Mouse (Mus musculus) layer of hippocampus, postnatal 36 days (tissue): ENCODE measurements around the gene Olfm2. TPM values are rescaled to one million over a fixed set of nuclear protein-coding genes. Genes with fewer than 3 reads are reported as not detected.

Source experiments
- DNase-seq, 2 experiments: peaks; one replicate each; pipeline ENCODE4 v3.0.0; 2022
- total RNA-seq, 2 experiments: library from RNA; stranded (reverse); gene quantifications; 2 replicates each; pipeline ENCODE4 v1.2.3; 2021

Gene Olfm2
- total RNA-seq, result 10 to 100 TPM; 36.1 to 39.1 TPM

DNA sequence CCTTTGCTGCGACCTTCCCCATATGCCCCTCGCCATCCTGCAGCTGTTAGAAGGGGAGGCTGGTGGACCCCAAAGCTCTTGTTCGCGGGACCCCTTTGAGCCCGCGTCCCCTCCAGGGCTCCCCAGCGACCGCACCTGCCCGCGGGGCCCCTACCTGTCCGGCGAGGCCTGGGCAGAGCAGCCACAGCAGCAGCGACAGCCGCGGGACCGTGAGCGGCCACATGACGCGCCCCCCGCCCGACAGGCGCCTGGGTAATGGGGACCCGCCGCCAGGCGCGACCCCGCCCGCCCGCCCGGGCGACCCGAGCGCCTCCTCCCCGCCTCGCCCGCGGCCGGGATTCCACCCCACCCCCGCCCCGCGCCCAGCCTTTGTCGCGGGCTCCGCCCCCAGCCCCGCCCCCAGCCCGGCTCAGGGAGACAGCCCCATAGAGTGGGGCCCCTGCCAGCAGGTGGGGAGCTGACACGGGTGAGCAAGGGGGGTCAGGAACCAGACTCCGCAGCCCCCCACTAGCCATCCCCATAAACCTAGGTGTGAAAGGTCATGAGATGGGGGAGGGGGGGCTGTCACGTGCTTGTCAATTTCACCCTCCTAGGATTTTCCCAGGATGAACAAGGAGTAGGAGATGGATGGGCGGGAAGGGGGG is at the start of gene Olfm2:
TSS of gene Olfm2 (minus strand) at position 333 of the 644 bp plus-strand sequence.
- no peak for DNase-seq

DNA sequence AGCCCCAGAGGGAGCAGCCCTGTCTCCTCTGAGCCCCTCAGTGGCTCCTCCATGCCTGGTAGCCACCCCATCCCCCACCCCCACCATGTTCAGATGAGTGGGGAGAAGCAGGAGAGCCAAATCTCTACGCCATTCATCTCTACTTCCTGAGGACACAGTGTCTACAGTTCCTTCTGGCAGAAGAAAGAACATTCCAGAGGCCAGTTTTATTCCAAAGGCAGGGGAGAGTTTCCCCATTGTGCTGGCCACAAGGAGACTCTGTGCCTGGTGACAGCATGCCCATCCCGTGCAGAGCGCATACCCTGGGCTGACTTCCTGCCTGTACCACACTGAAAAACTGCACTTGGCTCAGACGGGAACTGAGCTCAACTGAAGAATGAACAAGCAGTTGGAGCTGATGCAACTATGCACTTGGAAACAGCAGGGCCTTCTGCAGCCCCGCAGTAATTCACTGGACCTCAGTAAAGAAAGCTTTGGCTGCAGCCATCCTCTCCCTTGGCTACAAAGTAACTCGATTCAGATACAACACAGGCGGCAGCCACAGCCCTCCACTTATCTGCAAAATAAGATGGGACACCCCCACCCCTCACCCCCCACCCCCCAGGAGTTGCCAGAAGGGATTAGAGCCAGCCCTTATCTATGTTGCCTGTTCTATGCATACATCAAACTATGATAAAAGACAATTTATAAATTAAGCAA is 48.1 kb upstream of the Olfm2 start:
- DNase-seq, result peak; percentile 62 to 67

DNA sequence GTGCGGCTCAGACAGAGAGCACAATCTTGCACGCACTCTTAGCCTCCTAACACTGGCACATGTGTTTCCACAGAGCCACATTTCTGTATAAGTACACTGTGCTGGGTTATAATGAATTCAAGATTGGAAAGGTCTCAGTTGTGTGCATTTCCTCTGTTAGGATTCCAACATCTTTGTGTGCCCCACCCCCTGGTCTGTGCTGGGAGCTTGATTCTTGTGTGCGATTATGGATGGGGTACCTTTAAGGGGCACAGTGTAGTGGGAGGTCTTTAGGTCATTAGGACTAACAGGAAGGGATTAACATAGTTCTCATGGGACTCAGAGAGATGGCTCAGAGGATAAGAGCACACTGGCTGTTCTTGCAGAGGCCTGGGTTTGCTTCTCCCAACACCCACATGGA is 44.2 kb upstream of the Olfm2 start:
- DNase-seq, result no peak

DNA sequence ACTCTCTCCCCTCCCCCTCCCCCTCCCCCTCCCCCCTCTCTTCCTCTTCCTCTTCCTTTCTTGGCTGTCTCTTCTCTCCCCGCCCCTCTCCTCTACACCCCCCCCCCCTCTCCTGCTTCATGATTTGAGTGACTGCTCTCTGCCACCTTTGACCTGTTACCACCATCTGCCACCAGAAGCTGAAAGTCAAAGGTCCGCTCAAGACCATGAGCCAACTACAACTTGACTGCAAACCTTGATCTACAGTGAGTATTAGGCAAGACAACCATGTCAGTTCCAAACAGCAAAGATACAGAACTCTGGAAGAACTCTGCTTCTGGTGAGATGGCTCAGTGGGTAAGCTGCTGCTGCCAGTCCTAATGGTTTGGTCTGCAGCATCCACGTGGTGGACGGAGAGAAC is 43.5 kb upstream of the Olfm2 start:
- no peak for DNase-seq

DNA sequence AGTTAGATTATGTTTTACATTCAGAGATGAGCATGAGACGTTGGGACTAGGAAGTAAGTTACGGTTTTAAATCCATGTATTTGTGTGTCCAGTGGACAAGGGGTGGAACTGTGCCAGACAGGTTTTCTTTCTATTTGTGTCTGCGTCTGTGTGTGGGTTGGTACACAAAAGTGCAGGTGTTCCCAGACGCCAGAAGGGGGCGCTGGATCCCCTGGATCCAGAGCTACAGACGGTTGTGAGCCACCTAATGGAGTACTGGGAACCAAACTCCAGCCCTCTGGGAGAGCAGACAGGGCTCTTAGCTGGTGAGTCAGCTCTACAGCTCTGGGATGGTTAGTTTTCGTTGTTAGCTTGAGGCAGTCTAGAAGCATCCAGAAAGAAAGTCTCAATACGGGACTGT is 41.8 kb upstream of the Olfm2 start:
- no peak for DNase-seq

DNA sequence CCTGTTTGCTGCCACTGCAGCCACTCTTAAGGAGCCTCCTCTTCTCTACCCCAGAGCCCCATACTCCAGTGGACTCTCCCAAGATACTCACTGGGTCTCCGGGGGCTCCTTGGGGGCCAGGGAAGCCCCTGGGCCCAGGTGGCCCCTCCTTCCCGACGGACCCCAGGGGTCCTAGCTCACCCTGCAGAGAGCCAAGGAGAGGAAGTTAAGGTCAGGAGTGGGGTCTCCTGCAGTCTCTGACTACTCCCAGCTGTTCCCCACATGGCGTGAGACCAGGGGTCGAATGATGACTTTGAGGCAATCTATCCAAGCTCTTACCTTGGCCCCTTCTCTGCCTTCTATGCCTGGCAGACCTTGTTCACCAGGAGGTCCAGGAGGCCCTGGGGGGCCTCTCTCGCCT is 38.9 kb upstream of the Olfm2 start:
- no peak for DNase-seq

DNA sequence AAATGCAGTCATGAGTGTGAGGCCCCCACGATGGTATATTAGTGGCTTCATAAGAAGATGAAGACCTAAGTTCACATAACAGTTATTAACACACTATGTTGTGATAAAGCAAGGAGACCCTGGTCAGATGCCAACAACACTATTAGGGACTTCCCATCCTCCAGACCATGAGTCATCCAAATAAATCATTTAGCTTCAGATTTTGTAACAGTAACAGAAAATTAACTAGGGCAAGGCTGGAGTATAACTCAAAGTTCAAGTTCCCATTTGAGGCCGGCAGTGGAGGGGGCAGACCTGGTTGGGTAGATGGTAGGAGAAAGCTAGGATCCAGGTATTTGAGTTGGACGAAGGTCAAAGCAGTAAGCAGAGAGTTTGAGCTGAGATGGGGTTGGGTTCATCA is 35.1 kb upstream of the Olfm2 start:
- DNase-seq, result no peak

DNA sequence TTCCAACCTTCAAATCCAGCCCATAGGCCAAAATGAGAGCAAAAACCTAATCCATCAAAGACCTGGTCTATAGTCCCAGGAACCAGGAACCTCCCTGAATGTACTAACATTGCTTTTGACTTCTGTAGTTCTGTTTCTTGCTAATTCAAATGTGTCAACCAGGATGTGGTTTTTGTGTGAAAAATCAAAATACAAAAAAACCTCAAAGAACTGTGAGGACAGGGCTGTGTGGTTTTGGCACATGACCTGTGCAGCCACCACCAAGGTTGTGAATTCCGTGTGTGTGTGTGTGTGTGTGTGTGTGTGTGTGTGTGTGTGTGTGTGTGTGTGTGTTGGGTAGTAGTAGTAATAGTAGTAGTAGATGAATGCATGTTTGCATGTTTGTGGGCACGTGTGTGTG is 19.1 kb upstream of the Olfm2 start:
- no peak for DNase-seq

DNA sequence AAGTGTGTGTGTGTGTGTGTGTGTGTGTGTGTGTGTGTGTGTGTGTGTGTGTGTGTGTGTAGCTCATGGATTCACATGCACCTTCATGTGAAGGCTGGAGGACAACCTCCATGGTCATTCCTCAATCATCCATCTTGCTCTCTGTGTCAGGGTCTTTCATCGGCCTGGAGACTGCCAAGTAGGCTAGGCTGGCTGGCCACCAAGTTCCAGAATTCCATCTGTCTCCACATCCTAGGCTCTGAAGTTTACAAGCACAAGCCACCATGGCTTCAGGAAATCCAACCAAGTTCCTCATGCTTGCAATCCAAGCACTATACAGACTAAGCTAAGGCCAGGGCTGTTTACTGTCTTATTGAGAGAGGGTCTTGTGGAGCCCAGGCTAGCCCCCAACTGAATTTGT is 16.9 kb upstream of the Olfm2 start:
- DNase-seq, result no peak

DNA sequence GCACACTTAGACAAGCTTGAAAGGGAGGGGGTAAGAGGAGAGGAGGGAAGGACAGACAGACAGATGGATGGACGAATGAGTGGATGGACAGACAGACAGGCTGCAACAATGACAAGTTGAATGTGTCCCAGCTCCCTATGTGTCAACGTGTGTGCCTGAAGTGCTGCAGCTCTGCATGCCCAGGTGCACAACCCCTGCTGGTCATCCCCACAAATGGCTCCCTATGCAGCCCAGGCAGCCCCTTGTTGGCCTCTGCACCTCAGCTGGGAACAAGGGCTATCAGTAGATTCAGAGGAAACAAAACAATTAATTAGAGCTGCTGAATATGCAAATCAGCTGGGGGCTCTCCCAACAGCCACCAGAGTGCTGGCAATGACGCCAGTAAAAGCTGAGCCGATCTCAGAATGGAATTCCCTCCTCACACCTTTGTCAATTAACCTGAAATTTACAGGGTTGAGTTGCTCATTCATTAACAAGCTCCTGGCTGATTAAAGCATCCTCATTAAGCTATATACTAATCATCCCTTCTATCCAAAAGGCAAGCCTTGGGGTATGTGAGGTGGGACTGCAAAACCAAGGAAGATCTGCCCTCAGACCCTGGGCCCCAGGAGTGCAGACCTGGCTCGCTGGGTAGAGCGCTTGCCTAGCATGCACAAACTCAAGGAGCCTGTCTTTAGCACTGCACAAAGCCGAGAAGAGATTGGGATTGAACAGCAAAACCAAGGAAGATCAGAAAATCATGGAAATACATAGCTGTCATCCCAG is 16.2 kb upstream of the Olfm2 start:
- no peak for DNase-seq

DNA sequence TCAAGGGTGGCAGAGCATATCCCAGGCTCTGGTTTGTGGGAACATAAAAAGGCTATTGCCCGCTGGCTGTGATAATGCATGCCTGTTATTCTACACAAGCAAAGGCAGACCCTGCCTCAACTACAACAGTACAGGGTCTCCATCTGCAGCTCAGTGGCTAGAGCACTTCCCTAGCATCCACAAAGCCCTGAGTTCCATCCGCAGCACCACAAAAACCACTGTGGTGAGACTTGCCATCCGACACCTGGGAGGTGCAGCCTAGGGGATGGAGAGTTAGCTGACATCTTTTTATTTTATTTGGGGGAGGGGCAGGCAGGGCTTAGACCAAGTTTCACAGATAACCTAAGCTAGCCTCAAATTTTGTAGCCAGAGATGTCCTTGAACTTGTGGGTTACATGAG is 15.2 kb upstream of the Olfm2 start:
- DNase-seq, result no peak

DNA sequence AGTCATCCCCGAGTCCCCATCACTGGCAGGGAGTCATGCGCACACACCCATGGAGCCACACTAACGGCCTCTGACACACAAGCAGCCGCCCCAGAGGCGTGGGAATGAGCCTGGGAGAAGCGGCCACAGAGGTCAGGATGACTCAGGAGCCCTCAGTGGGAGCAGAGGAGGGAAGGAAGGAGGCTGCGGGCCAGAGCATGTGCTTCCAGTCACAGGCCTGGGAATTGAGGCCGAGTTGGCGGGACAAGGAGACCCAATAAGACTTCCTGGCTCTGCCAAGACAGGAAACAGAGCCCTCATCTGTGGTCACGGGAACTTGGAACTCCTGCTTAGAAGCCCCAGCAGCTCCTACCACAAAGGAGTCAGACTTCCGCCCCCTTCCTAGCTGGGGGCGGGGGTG is 14.7 kb upstream of the Olfm2 start:
- no peak for DNase-seq

DNA sequence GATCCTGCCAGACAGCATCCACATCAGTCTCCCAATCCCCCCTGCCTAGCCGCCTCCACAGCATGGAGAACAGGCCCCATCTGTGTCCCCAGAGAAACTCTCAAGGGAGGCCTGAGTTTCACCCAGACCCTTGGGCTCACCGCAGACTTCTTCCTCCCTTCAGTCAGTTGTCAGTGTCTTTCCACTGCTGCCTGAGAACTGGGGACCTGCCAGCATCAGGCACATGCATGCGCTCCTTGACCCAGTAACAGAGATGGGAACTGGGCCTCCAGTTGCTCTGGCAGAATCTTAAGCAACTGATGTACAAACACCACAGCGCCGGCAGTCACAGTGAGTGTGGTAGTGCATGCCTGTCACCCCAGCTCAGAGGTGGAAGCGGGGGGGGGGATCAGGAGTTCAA is 12.7 kb upstream of the Olfm2 start:
- no peak for DNase-seq

DNA sequence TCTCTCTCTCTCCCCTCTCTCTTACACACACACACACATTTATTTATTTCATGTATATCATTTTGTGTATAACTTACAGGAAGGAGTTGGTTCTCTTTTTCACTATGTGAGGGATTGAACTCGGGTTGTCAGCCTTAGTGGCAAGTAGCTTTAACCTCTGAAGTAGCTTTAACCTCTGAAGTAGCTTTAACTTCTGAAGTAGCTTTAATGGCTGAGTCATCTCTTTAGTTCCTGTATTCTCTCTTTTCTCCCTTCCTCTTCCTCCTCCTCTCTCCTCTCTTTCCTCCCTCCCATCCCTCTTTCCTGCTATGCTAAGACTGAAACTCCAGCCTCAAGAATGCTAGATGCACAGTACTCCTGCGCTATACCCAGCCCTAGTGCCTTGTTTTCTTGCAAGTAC is 12.1 kb upstream of the Olfm2 start:
- no peak for DNase-seq

DNA sequence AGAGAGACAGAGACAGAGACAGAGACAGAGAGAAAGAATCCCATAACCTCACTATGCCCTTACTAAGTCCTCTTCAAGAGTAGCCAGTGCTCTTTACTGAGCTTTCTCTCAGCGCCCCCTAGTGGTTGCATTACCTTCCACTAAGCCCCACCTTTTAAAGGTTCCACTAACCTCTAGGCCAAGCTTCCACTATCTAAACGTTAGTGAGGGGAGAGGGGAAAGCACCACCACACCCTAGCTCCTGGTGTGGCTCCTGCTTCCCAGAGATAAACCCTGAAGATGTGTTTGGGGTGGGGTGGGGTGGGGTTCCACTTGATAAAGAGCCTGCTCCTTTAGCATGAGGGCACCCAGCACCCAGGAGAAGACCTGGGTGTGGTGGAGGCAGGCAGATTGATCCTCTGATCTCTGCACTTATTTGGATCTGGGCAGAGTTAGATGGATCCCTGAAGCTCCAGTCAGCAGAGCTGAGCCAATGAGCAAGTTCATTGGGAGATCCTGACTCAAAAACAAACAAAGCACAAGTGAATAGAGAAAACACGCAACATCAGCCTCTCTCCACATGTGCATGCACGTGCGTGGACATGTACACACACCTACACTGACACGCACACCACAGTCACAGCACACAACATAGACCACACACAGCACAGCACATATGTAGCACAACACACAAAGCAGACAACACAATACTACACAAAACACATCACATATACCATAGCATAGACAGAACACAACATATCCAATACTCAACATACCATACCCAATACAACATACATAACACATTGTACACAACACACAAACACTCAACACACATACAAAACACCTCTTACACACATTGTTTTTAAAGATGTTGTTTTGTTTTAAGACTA is 11.2 kb upstream of the Olfm2 start:
- DNase-seq, result no peak

DNA sequence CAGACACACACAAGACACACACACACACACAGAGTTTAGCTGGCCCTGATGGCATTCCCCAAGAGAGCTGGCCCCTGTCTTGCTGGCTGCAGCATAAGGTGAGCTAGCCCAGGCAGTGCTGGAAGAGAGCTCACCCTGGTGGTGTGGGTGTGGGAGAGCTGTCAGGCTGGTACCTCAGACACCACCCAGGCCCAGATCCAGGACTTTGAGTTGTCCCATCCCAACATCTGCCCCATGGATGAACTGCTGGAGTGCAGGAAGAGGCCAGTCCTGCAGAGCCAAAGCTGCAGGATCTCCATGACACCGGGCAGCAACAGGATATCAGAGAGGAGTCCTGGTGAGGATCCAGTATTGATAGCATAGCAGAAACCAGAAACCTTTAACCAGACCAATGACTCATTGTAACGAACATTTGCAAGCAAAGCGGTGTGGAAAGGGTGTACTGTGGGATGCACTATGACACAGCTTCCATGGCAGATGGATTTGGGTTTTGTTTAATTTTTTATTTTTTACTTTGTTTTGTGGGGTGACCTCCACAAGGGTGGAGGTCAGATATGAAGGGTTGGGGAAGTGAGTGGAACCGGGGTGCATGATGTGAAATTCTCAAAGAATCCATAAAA is 10.0 kb upstream of the Olfm2 start:
- no peak for DNase-seq

DNA sequence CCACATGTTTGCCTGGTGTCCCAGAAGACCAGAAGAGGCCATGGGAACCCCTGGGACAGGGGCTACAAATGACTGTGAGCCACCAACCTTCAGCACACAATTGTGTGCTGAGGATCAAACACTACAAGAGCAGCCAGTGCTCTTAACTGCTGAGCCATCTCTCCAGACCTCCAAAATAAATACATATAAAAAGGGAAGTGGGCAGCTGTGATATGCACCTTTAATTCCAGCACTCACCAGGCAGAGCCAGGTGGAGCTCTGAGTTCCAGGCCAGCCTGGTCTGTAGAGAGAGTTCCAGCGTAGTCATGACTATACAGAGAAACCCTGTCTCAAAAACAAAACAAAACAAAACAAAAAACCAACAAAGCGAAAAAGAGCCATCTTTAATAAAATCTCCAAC is 8.2 kb upstream of the Olfm2 start:
- DNase-seq, result no peak

DNA sequence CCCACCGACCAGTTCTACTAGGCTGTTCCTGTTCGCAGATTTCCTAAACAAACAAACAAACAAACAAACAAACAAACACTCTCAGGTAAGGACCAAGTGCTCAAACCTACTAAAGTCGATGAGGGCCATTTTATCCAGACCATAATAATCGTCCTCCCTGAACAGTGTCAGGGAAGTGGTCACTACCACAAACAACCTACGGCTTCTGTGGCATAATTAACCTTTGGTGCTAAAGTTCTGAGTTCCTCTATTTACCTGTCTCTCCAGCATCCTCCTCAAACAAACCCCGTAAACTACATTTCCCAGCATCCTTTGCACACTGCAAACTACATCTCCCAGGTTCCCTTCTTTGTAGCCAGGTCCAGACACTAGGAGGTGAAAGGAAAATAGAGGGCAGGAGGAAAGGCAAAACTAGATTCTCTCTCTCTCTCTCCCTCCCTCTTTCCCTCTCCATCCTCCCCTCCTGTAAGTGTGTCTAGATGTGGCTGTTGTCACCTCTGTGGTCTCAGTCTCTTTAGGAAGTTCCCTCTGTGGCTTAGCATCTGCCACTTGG is 5.4 kb upstream of the Olfm2 start:
- DNase-seq, result no peak

DNA sequence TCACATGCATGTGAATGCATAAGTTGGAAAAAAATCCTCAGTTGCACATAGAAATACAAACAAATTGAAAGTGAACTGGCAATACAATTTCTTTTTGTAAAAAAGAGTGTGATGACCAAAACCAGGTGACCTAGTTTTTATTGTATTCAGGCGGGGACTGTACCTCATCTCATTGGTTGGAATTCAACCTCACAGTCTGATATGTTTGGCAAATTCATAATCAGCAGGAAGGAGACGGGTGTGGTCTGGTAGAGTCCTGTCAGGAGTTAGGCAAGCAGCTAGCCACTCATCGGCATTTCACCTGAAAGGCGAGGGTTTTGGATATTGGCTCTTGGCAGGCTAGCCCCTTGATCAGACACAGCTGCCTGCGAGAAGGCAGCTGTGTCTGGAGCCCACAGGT is 3.1 kb upstream of the Olfm2 start:
- DNase-seq, result no peak

DNA sequence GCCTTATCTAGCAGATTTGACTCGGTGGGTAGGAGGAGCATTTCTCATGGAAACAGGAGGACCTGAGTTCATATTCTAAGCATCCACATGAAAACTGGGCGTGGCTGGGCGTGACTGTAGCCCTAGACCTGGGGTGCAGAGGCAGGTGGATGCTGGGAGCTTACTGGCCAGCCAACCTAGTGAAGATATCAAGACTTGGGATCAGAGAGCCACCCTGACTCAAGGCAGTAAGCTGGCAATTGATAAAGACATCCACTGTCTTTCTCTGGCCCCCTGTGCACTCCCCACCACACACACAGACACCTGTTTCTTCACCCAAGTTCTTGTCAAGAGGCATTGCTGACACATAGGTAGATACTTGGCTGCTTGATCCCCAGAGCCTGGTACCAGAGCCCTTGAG is 2.4 kb upstream of the Olfm2 start:
- no peak for DNase-seq

DNA sequence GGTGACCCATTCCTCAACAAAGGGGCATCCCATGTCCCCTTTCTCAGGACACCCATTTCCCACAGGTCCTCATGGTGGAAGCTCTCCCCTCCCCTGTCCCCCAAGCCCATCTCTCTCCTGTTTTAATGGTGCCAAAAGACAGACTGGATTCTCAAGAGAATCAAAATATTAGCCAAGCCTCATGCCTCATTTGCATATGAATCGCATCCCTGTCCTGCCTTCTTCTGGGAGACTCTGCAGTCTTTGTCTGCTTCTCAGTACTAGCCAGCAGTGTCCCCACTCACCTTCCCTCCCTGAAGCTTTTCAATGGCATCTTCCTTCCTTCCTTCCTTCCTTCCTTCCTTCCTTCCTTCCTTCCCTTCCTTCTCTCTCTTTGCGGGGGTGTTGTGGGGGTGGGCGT is 1.5 kb upstream of the Olfm2 start:
- no peak for DNase-seq
